Mouse (Mus musculus): Measurements from ENCODE around the gene Sdf2. TPM values are rescaled to one million over a fixed set of nuclear protein-coding genes. Genes with fewer than 3 reads are reported as not detected.

Sdf2 gene
- total RNA-seq (2021), result 10 to 100 TPM; 37.4 to 47.4 TPM
- long read RNA-seq, experiment 1, transcript Sdf2-201 (3 exons, 1,268 nt), result major isoform, 89 of 102 reads
- long read RNA-seq, experiment 1, partial matches to known transcripts, result 6 of 102 reads
- long read RNA-seq, experiment 1, other reads (novel, unspliced or antisense), result 7 of 102 reads
- long read RNA-seq, experiment 2, transcript Sdf2-201 (3 exons, 1,268 nt), result major isoform, 82 of 98 reads
- long read RNA-seq, experiment 2, partial matches to known transcripts, result 7 of 98 reads
- long read RNA-seq, experiment 2, other reads (novel, unspliced or antisense), result 9 of 98 reads

DNA sequence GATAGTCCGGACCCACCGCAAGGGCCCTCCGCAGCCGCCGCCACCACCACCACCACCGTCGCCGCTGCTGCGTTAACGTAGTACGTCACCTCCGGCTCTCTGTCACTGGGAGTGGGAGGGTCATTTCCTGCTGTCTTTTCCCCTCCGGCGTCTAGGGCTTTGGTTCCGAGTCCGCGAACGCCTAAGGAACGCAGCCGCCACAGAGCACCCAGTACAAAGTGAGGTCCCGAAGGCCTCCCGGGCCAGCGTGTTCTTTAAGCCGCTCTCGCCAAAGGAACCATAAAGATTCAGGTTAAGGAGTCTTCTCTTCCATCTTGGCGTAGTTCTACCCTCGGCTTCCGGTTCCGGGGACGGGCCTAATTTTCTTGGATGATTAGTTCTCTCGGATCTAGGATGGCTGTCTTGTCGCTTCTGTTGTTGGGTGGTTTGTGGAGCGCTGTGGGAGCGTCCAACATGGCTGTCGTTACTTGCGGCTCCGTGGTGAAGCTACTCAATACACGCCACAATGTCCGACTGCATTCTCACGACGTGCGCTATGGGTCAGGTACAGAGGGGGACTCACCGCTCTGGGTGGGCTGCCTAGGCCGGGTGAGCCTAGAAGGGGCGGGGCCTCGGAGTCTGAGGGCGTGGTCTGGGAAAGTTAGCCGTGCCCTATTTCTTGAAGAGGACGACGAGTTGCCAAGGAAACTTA is at the start of gene Sdf2, which contains the start of gene Supt6:
Sdf2 (plus strand) TSS at position 120 of the 691 bp plus-strand sequence.
Supt6 (minus strand) TSS at position 361 of the 691 bp plus-strand sequence.
- peak; percentile 85 for DNase-seq

DNA sequence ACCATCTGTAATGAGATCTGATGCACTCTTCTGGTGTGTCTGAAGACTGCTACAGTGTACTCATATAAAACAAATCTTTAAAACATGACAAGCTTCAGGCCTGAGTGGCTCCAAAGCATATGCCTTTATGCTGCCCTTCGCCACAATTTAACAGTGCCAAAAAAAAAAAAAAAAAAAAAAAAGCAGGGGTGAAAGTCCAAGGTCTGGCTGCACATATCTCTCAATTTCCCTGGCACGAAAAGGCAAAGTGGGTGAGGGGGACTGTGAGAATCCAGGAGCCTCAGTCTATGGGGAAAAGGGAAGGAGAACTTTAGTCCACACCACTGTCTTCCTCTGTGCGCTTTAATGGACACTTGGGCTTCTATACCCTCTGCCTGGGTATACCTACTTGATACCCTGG is 43.2 kb upstream of the Sdf2 start:
- DNase-seq, result no peak

GRCm38 (mm10) chr11:78204287-78204686 is 41.3 kb upstream of the Sdf2 start:
- no peak for DNase-seq

- no peak for DNase-seq
Measured at GRCm38 (mm10) chr11:78205361-78206206, 40.0 kb upstream of the Sdf2 start.

DNA sequence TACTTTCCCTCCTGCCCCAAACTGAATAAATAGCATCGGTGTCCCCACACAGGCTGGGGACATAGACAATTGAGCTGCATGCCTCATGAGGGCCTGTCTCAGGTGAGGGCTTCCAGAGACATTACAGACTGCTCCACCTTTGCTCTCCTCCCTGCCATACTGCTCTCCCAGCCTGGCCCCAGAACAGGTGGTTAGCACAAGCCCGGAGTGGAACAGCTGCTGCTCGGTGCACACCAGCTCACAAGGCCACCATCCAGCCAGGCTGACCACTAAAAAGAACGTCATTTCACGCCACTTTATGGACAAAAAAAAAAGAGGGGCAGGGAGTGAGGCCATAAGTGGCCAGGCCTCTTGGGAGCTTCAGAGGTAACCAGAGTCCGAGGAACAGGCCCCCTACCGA is 38.4 kb upstream of the Sdf2 start:
- no peak for DNase-seq

- DNase-seq, result no peak
Measured at GRCm38 (mm10) chr11:78209886-78210285, 35.7 kb upstream of the Sdf2 start.

DNA sequence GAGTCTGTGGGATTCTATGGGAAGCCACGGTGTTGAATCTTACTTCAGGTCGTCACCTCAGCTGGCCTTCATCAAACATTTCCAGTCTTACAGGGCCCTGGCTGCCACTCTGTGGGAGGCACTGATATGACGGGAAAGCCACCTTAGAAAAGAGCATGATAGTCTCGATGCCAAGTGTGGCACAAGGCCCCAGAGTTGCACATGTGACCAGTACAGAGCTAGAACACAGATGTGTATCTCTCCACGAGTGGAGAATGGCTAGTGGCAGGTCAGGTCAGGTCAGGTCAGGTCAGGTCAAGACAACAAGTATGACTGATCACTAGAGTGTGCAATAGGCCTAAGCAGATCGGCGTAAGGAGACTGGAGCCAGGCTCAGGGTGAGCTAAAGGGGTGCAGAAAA is 34.9 kb upstream of the Sdf2 start:
- DNase-seq, result no peak

GRCm38 (mm10) chr11:78211513-78211912 is 34.0 kb upstream of the Sdf2 start:
- no peak for DNase-seq

GRCm38 (mm10) chr11:78213086-78213817 is 32.3 kb upstream of the Sdf2 start:
- DNase-seq, result no peak

DNA sequence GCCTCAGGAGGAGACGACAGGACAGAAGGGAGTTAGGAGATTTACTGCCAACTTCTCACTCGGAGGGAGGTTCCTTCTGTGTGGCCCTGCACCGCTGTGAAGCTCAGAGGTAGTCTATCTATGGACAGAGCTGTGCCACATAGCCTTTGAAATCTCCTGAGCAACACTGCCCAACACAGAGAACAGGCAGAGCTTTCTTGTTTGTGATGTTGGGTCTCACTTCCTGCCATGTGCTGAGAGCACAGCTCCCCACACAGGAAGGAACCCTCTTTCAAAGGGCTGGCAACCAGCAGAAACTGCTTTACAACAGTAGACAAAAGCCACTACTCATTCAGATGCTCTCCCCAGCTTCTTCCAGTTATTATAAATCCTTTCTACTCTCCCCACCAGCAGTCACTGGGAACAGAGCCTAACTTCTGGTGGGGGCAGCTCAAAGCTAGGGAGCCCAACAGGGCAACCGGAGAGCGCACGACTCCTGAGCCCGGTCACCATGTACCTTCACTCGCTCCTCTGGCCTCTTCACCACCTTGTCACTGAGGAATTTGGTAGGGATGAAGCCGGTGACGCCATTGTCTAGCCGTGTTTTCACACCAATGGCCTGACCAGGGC is 29.7 kb upstream of the Sdf2 start:
- DNase-seq, result no peak

DNA sequence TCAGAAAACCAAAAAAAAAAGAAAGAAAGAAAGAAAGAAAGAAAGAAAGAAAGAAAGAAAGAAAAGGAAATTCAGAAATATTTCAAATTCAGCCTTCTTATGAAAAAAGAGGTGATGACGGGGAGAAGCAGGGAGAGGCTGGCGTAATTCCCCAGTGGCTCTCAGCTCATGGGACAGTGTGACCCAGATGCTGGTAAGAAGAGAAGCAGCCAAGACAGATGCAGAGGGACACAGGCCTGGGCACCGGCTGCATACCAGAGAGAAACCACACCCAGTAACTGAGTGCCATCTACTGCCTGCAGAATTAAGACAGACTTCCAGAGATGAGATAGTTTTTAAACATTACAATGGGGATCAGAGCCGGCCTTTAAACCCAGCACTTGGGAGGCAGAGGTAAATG is 22.0 kb upstream of the Sdf2 start:
- DNase-seq, result peak; percentile 37

GRCm38 (mm10) chr11:78231518-78231917 is 14.0 kb upstream of the Sdf2 start:
- DNase-seq, result no peak

DNA sequence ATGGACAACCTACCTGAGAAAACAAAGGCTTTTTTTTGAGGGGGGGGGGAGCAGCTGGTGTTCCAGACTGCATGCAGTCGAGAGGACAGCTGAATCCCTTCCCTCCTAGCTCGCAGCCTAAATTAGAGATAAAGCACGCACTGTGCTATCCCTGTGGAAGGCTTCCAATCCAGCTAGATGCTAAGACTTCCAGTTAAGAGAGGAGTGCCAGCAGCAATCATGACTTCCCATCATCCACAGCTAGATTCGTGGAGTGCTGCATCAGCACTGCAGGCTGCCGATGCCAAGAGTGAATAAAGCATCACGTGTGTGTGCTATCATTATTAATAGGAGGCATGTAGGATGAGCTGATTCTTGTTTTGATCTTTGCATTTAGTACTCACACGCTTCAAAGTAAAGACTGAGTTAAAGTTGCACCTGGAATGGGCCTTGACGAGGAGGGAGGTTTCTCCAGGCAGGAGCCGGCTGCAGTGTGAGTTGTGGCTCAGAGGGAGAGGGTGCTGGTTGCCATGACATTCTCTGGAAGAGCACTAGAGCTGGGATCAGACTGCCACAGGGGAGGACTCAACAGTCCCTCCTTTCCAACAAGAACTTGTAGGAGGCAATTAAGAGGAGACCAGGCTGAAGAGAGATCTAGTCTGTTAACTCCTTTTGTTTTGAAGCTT is 5.2 kb upstream of the Sdf2 start:
- DNase-seq, result no peak

DNA sequence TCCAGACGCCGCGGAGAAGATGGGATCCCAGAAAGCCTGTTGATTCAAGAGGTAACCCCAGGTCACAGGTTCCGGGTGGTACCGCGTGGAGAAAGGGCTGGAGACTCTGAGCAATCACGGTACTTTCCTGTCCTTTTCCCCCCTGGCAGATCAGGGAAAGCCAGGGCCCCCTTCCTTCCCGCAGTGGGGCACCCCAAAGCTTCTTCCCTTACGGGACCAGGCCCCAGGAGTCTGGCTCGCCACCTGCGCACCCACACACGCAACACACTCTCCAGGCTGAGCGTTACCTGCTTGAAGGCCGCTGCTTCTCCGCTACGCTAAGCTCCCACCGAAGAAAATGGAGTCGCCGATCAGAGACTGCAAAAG is 302 bp upstream of the Sdf2 start:
- DNase-seq, result no peak

GRCm38 (mm10) chr11:78246318-78247011 is 919 bp downstream of the Sdf2 start:
- DNase-seq, result no peak

GRCm38 (mm10) chr11:78247012-78247348 is 1.4 kb downstream of the Sdf2 start:
- DNase-seq, result no peak

GRCm38 (mm10) chr11:78247727-78248140 is 2.2 kb downstream of the Sdf2 start:
- no peak for DNase-seq

GRCm38 (mm10) chr11:78256618-78257017 is 11.1 kb downstream of the Sdf2 start:
- DNase-seq, result no peak

DNA sequence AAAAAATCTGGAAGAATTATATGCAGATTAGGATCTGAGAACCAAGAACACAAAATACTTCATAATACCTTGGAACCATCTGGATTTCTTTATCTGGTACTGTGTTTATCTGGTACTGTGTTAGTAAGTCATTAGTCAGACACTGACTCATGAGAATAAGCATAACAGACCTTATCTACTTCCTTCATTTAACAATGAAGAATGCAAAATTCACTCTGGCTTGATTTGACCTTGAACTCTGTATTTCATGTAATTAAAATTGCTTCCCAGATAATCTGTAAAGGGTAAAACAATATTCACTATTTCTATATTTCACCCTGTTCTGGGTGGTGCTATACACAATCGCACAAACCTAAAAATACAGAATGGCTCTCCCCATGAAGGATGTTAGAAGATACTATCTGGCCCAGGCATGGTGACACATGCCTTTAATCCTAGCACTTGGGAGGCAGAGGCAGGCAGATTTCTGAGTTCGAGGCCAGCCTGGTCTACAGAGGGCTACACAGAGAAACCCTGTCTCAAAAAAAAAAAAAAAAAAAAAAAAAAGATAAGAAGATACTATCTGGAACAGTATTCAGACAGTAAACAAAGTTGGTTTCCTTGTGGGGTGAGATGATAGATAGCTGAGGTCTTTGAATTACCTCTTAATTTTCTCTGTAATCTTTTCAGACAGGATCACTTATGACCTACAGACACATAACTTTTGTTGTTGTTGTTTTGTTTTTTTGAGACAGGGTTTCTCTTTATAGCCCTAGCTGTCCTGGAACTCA is 15.1 kb downstream of the Sdf2 start:
- DNase-seq, result no peak
